Mouse (Mus musculus): ENCODE measurements around the gene Cox19.
A peak's percentile ranks its signal among the peaks of the same experiment; 100 is the strongest.
"Not testable (repeated sequence)": the region's sequence is repeated elsewhere in the genome, so short reads cannot be mapped to it uniquely, and the experiment has no call there.

Cox19 gene

GRCm38 (mm10) chr5:139351134-139351533 is at the start of gene Cox19:
Gene Cox19 (minus strand): TSS chr5:139351418.
- no peak for DNase-seq

- peak; percentile 49 to 58 for DNase-seq
Observed at GRCm38 (mm10) chr5:139399991-139400390, 48.8 kb upstream of the Cox19 start.

GRCm38 (mm10) chr5:139398786-139399185 is 47.6 kb upstream of the Cox19 start:
- no peak for DNase-seq

GRCm38 (mm10) chr5:139397959-139398753 is 46.9 kb upstream of the Cox19 start:
- peak; percentile 93 to 95 for DNase-seq

- no peak for DNase-seq
Observed at GRCm38 (mm10) chr5:139397359-139397916, 46.2 kb upstream of the Cox19 start.

- no peak for DNase-seq
Observed at GRCm38 (mm10) chr5:139395528-139395927, 44.3 kb upstream of the Cox19 start.

- no peak for DNase-seq
Observed at GRCm38 (mm10) chr5:139394399-139394798, 43.2 kb upstream of the Cox19 start.

GRCm38 (mm10) chr5:139393197-139393588 is 42.0 kb upstream of the Cox19 start:
- DNase-seq = no peak

- DNase-seq = no peak
Observed at GRCm38 (mm10) chr5:139392219-139393196, 41.3 kb upstream of the Cox19 start.

- DNase-seq = peak; percentile 52 to 57
Observed at GRCm38 (mm10) chr5:139391309-139391990, 40.2 kb upstream of the Cox19 start.

GRCm38 (mm10) chr5:139390324-139391119 is 39.3 kb upstream of the Cox19 start:
- DNase-seq = not testable (repeated sequence)

GRCm38 (mm10) chr5:139389676-139390061 is 38.5 kb upstream of the Cox19 start:
- DNase-seq = no peak

GRCm38 (mm10) chr5:139388694-139389675 is 37.8 kb upstream of the Cox19 start:
- no peak for DNase-seq

GRCm38 (mm10) chr5:139388195-139388570 is 37.0 kb upstream of the Cox19 start:
- DNase-seq = no peak

- no peak for DNase-seq
Observed at GRCm38 (mm10) chr5:139387329-139388194, 36.3 kb upstream of the Cox19 start.

GRCm38 (mm10) chr5:139386047-139386446 is 34.8 kb upstream of the Cox19 start:
- no peak for DNase-seq

GRCm38 (mm10) chr5:139384531-139384930 is 33.3 kb upstream of the Cox19 start:
- no peak for DNase-seq

GRCm38 (mm10) chr5:139383234-139383633 is 32.0 kb upstream of the Cox19 start:
- DNase-seq = no peak

GRCm38 (mm10) chr5:139382760-139383159 is 31.5 kb upstream of the Cox19 start:
- peak; percentile 32 to 33 for DNase-seq

All from cerebellum, adult 18-20 months (tissue).